Mouse (Mus musculus): ENCODE measurements around the gene Chmp1a.
"Not testable (repeated sequence)": the region's sequence is repeated elsewhere in the genome, so short reads cannot be mapped to it uniquely, and the experiment has no call there.

The Chmp1a gene

DNA sequence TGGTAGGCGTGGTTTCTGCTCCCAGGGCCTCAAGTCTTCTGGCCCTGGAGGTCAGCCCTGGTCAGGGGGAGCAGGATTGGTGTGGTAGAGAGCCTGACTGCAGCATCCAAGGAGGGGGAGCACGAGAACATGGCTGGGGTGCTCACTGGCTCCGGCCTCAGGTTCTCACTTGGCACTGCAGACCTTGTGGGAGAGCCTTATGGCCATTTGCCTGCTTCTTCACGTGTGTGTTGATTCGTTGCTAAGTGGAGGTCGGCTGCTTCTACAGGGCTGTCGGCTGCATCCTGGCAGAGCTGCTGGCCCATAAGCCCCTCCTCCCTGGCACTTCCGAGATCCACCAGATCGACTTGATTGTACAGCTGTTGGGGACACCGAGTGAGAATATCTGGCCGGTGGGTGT lies 17.8 kb upstream of the Chmp1a start:
- DNase-seq, result not testable (repeated sequence)

DNA sequence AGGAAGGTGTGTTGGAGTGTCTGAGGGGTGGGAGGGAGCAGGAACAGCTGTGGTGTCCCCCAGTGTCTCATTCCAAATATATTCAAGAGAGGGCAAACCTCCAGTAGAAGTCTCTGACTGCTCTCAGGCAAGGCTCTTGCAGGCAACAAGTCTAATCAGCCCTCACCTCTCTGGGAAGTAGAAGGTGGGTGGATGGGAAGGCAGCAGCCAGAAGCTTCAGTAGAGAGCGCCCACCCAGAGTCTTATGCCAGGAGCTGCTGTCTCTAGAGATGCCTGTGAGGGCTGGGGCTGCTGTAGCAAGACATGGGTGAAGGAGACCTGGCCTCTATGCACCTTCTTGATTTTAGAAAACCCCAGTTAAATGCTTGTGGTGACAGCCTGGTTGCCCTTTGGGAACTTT lies 15.9 kb upstream of the Chmp1a start:
- no peak for DNase-seq

DNA sequence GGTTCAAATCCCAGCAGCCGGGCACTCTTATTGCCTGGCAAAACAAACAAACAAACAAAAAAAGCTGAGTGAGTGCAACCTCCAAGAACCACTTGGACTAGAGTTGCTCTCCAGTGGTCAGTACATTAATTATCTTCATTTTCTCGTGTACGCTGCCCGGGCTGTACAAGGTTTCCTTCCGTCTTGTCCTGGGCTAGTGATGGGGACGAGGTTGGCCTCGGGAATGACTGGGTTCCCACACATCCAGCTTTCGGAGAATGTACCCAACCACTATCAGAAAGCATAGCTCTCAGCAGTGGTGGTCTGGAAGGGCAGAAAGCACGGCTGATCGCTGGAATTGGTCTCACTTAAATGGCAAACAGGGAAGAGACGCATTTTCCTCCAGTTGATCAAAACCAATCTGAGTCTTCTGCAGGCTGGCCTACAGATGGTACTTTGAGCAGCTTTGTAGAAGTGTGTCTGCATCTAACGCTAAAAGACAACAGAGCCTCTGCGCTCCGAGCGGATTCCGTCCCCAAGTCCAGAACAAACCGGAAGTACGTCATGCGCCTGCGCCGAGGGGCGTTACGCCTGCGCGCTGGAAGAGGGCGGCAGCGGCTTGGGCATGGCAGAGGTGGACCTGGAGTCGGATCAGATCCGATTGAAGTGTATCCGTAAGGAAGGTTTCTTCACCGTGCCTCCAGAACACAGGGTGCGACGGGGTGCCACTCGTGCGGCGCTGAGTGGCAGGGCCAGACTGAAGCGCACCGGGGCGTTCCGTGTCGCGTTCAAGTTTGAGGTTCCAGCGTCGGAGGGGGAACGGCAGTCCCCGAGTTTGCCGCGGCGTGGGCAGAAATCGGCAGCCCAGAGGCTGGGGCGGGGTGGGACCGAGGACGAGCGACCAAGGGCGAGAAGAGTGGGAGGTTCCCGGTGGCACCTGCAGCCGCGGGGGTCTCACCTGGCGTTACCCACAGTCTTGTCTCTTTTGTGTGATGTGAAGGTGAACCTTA lies 12.0 kb upstream of the Chmp1a start, which contains the start of gene Cdk10:
Gene Cdk10 (plus strand): TSS at position 565 of the 989 bp plus-strand sequence.
- DNase-seq, result peak; percentile 95 to 97

DNA sequence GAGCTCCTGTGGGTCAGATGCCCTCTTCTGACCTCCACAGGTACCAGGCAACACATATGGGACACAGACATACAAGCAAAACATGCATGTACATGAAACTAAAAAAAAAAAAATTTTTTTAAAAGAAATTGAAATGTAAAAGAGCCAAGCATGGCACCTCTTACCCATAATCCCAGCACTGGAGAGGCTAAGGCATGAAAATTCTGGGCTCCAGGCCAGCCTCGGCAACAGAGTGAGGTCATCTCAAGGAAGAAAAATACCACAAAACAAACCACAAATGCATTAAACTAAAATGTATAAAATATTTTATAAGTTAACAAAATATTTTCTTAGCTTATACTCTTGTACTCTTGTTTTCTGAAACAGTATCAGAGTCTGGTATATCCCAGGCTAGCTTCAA lies 8.4 kb upstream of the Chmp1a start:
- DNase-seq, result no peak

DNA sequence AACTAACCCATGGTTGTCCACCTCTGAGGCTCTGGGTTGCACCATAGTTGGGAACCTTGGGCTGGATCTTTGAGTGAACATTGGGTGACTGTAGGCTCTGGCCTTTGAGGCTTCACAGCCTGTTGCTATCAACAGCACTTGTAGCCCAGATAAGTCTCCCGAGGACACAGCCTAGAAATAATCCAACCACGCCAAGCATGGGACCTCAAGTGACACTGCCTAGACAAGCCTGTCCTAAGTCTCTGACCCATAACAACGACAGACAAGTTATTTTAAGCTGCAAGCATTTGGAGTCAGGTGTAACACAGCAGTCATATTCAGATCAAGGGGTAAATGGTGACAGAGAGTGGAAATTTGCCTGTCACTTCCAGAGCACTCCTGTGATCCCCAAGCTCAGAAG lies 2.9 kb upstream of the Chmp1a start:
- DNase-seq, result no peak

DNA sequence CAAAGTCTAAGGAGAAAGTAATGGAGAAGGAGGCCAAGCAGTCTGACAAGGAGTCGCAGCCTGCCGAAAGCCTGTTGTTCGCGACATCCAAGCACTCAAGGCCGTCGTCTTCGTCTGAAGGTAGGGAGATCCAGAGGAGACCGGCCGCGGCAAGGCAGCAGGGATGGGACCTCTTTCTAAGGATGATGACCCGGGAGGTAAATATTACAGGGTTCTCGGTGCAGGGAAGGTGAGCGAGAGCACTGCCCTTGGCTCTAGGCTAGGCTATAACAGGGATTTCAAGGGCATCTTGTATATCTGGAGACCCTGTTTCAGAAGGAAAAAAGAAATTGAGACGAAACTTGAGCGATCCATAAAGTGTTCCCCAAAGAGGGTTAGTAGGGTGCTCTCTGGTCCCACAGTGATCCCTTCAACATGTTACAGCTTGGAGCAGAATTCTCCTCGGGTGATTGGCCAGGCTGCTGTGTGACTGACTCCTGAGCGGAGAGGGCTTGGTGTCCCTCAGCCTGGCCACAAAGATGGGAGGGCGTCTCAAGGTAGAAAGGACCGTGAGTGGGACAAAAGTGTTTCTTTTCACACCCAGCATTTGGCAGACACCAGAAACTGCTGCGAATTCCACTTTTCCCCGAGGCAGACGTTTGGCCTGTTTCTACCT lies 682 bp upstream of the Chmp1a start:
- DNase-seq, result no peak

DNA sequence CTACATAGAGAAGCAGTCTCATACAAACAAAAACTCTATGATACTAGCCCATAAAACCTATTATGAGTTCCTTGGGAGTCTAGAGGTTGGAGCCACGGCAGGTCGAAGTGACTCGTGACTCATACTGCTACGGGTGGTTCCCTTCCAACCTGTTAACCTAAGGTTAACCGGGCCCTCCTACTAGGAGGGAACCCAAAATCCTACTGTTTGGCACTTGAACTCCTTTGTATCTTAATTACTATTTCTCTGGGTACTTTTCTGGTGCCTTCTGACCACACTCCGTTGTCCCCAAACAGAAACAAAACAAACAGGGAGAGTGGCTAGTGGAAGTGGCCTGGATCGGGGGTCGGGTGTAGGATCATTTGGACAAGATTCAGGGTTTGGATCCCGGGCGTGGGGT lies 687 bp downstream of the Chmp1a start:
- DNase-seq, result no peak

DNA sequence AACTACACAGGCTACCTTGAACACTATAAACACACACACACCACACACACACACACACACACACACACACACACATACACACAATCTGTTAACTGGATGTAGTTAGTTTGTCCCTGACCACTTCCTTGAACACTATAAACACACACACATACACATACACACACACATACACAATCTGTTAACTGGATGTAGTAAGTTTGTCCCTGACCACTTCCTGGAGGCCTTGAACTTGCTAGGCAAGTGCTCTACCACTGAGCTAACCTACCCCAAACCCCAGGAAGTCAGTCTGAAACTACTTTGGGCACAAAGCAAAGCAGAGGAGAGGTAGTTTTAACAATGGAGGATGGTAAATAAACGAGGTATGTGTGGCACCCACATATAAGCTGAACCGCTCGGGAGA lies 9.0 kb downstream of the Chmp1a start:
- no peak for DNase-seq

DNA sequence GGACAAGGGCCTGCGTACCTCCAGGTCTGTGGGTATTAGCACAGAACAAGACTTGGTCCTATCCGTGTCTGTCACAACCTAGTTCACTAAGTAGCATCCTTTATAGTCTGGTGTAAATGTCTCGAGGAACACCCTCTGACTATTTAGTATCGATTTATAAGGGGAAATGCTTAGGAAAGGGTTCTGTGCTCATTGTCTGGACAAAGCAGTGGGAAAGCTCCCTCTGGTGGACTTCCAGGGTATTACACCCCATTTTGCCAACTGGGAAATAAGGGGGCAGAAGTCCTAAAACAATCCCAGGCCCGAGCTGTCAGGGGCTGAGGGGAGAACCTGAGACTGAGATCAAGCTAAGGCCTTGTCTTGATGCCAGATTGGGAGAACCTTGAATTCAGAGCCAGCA lies 10.3 kb downstream of the Chmp1a start:
- peak; percentile 71 to 85 for DNase-seq

DNA sequence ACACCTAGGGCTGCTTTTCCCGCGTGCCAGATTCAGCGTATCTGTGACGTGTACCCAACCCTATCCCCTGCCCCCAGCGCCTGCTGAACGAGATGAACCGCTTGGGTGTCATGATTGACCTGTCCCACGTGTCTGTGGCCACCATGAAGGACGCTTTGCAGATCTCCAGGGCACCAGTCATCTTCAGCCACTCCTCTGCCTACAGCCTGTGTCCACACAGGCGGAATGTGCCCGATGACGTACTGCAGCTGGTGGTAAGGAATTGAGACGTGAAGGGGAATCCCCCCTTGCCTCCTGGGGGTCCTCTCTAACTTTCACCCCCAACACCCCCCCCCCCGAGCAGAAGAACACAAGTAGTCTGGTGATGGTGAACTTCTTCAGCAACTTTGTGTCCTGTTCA lies 12.7 kb downstream of the Chmp1a start:
- DNase-seq, result peak in 1 of 2 experiments; percentile 1

DNA sequence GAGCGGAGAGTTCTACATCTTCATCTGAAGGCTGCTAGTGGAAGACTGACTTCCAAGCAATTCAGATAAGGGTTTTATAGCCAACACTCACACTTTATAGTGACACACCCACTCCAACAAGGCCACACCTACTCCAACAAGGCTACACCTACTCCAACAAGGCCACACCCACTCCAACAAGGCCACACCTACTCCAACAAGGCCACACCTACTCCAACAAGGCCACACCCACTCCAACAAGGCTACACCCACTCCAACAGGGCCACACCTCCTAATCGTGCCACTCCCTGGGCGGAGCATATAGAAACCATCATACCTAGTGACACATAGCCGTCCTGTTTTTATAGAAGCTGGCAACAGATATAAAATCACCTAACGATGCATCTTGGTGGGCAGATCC lies 15.5 kb downstream of the Chmp1a start:
- DNase-seq, result not testable (repeated sequence)

DNA sequence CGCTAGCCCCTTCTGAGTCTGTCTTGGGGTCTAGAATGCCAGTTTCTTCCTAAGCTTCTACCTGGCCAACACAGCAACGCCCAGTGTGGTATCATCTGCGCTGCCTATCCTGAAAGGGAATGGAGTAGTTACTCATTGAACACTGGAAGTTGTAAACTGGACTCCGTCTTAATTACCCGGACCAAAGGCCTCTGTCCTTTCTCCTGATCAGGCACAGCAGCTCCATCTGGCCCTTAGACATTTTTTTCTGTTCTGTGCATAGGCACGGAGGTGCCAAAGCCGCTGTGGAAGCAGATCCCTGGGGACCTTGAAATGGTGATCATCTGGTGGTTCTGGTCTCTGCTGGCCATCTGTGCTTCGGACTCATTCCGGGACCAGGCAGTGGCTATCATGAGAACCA lies 18.8 kb downstream of the Chmp1a start:
- no peak for DNase-seq

DNA sequence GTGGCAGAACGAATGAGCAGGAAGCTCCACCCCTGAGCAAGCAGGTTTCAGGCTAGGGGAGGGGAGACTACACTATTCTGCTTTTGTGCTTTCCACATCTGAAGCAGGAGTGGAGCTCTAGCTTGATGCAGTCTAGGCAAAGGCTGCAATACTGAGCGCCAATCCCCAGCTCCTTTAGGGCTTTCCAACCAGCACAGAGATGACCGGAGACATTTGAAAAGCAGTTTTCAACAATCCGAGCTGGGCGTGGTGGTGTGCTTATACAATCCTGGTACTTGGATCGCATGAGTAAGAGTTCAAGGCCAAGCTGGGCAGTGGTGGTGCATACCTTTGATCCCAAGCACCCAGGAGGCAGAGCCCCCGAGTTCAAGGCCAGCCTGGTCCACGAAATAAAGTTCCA lies 20.7 kb downstream of the Chmp1a start:
- DNase-seq, result no peak

DNA sequence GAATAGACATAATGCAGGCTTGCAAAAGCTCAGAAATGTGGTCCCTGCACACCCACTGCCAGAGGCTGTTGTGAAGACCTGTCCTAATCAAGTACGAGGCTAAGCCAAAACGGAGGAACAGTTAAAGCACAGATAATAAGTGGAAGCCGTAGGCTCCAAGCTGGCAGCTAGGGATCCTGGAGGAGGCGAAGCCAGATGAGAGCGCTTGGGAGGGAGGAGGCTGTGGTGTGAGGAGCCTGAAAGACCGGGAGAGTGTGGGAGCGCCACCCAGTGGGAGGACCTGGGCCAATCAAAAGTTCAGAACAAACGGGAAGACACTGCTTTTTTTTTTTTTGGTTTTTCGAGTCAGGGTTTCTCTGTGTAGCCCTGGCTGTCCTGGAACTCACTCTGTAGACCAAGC lies 21.9 kb downstream of the Chmp1a start:
- DNase-seq, result peak; percentile 60 to 81

DNA sequence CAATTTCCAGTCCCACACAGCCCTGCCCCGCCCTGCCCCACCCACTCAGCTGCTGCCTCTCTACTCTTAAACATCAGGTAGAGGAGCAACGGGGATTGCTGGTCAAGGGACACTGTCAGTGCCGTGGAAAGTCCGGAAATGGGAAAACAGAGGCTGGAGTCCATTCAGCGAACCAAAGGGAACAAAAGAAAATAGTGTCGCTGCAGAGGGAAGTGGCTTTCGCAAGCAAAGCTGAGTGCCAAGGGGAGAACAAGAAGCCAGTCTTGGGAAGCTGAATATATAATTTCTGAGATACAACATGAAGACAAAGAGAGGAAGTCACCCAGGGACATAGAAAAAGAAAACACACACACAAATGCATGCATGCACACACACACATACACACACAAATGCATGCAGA lies 23.7 kb downstream of the Chmp1a start:
- no peak for DNase-seq

DNA sequence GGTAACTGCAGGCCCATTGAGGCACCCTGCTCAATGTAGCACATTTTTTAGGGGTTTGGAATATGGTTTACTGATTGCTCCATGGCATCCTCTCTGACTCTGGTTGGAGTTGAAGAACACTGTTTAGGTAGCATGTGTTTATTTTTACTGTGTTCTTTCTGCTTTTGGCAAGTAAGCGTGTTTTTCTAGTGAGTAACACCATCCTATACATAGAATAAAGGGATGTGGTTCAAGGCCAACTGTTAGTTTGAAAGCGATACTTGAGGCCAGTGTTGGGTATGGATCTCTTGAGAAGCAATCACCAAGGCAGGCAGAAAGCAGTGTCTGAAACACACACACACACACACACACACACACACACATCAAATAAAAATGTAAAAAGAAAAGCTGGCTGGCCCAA lies 24.6 kb downstream of the Chmp1a start:
- no peak for DNase-seq

DNA sequence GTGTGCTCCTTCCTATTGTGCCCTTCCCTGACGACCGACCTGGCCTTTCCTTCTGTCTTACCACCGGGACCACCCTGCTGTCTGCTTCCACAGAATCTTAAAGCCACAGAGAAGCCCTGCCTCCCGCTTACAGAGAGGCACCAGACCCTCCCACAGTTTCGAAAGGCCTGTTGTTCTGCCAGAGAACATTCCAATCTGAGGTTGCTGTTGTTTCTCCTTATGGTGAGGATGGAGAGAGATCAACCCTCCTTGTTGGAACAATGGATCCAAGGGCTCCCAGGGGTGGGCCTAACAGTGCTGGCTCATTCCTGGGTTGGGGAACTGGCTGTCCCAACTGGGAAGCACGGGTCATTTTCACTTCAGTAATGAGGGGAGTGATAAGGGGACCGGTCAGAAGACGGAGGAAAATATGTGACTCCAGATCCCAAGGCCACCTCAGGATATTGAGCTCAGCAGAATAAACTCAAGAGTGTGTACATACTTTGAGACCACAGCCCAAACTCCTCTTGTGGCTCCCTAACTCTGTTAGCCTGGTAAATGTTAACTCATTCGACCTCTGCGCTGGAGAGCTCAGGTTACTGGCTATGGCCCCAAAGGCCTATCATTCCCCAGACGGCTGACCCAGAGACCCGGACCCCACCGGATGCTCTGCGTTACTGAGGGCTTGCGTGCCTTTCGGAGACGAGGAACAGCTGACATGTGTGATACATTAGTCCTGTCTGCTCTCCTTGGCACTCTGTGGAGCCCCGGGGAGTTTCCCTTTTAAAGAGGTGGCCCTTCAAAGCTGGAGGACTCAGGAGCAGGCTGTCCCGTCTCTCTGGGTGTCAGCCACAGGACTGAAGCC lies 26.8 kb downstream of the Chmp1a start, which contains the start of gene Dpep1:
Gene Dpep1 (plus strand): TSS at position 677 of the 844 bp plus-strand sequence.
- DNase-seq, result no peak

DNA sequence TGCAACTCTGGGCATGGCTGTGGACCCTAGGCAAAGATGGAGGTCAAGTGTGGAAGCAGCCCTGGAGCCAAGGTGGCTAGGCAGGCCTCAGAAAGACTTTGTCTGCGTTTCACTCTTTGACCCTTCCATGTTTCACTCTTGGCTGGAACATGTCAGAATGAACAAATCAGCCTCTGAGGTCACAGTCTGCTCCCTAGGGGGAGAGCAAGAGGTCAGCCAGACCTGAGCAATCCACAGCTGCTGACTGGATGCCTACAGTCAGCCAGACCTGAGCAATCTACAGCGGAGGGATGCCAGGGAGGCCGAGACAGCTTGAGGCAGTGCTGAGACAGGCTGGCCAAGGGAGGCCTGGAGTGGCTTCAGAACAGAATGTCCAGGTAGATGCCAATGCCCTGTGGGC lies 31.2 kb downstream of the Chmp1a start:
- no peak for DNase-seq

DNA sequence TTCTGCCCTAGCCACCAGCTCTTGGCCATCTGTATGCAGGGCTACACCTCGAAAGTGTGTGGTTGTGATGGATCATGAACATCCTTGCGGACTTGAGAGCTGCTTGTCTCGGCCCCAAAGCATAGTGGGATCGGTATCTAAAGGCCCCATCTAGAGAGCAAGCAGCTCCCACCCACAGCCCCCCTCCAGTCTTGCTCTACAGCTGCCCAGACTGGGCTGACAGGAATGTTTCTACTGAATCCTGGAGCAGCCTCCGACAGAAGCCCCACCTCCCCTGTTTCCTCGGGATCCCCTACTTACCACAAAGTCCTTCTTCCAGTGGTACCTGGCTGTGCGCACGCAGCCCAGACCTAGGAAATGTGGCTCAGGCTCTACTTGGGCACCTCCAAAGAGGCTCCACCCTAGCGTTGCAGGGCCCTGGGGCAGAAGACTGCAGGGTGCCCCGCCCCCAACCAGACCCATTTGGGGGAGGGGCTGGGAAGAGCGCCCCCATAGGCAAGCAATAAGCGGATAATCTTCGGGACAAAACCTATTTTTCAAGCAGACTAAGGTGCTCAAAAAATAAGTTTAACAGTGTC lies 54.6 kb downstream of the Chmp1a start, which contains the start of gene Sult5a1:
Gene Sult5a1 (minus strand): TSS at position 428 of the 578 bp plus-strand sequence.
- DNase-seq, result no peak

DNA sequence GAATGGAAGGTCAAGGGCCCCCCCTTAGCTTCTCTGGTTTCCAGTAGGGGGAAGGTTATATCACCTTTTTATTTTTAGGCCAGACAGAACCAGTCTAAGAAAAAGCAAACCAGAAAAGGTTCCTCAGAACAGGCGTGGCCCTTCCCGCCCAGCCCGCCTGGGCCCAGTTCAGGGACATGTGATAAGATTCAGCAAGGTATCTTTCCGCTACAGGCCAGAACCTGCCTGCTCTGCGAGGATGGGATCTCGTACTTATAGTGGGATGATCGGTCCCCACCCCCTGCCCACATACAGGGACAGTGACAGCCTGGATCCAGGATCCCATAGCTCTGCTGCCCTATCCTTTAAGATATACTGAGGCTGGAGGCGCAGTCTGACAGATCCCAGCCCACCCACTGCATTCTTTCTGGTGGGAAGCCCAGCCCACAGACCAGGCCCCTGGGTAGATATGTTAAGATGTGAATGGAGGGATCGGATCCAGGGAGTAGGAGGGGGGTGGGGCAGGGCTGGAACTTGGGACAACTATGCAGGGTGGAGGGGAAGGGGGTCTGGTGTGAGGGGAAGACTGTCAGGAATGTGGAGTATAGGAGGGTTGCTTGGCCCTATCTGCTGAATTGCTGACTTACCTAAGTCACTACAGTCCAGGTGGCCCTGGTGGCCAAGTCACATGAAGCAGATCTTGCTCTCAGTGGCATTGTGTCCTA lies 56.3 kb downstream of the Chmp1a start:
- DNase-seq, result no peak

DNA sequence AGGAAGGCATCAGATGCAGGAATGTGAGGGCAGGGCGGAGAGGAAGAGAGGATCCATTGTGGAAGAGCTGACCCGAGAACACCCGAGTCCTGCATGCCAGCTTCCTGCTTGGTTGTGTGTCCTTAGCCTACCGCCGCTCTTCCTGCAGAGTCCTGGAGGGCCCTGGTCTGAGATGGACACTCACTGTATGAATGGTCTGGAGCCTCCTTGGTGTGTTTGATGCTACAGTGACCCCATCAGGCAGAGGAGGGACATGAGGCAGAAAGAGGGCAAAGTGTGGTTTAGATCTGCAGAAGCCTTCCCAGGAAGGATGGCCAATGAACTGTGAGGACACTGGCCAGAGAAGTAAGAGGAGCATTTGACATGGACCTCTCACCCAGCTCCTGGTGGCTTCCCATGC lies 57.4 kb downstream of the Chmp1a start:
- peak; percentile 43 to 53 for DNase-seq

All from cerebellum, postnatal 25 days (tissue).